Mouse (Mus musculus): ENCODE results near the gene Otx2. TPM values are rescaled to one million over a fixed set of nuclear protein-coding genes. Genes with fewer than 3 reads are reported as not detected.
"Not testable (repeated sequence)": the region's sequence is repeated elsewhere in the genome, so short reads cannot be mapped to it uniquely, and the experiment has no call there.

Otx2 gene
- total RNA-seq, 4 experiments from 2014 or later = 0.63 to 1.6 (median 1.2) TPM

DNA sequence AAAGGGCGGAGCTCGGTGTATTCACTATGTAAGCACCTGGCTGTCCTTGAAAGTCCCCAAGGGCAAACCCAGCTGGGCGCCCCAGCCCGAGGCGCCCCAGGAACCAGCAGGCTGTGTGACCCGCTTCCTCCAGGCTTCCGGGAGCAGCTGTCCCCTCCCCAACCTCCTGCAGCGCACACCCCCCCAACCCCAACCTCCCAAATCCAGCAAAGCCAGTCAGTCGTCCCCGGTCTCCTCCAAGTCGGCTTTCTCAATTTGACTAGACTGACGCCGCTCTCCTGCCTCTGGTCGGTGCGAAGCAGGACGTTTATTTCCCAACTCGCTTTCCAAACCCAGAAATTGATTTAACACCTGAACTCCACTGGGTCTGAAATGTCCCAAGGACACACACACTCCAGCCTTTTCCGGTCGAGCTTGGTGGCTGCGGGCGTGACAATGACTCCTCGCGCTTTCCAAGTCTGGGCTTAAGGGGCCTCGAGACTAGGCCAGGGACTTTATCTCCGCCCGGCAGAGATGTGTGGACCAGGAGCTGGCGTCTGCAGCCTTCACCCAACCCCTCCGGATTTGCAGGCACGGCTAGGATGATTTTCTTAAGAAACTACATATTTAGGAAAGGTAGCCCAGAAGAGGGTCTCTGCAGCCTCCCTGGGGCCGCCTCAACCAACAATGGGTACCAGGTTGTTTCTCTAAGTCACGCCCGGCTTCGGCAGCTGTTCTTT, 18.4 kb downstream of the Otx2 start:
- no peak for DNase-seq (ENCODE audit: low spot score in 2 of 2)

DNA sequence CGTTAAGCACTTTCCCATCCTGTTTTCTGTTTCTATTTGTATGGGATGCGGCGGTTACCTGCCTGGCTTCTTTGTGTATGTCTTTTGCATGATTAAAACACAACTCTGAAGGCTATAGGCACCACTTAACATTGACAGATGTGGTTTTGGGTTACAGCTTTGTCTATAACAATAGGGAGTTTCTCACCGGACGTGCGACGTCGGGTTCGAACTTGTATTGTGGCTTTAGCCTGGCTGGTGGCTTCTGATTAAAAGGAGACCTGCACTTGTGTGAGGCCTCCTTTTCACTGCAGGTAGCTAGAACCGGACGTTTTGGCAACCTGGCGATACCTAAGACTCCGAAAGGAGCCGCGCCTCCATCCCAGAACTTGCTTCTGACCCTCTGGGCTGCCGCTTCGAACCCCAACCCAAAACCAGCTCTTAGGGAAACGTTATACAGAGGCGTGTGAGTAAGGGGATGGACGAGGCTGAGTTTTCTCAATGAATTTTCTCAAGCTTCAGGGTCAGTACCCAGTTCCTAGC, 19.0 kb downstream of the Otx2 start:
- no peak for DNase-seq (ENCODE audit: low spot score in 2 of 2)

DNA sequence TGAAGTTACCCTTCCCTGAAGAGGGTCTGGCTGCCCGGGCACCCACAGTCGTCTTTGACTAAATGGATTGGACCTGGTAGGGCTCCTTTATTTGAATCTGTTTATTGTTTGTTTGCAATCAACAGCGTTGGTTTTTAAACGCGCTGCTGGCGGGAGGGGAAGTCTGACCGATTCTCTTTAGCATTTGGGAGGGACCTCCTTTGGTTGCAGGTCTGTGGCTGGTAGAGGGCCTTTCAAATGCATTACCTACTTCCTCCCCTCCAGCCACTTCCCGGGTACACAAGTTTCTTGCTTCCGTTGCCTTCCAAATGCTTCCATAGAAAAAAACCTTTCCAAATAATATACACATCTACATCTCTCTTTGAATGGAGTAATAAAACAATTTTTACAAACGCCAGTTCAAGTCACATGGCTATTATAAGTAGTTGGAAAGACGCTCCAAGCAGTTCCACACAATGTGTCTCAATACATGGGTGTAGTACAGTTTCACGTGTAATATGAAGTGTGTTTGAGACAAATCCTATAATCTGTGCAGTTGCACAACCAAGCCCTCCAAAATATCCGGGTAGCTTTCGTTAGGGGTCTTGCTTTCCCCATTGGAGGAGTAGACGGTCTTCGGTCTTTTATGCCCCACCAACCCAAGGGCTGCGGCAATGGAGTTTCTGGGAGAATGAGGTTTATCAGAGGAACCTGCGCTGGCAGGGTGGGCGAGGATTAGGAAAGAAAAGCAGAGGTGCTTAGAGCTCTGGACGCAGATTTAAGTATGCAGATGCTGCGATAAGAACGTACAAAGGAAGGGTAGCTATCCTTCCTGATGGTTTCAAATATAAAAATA, 19.7 kb downstream of the Otx2 start:
- DNase-seq (ENCODE audit: low spot score in 2 of 2) = no peak

DNA sequence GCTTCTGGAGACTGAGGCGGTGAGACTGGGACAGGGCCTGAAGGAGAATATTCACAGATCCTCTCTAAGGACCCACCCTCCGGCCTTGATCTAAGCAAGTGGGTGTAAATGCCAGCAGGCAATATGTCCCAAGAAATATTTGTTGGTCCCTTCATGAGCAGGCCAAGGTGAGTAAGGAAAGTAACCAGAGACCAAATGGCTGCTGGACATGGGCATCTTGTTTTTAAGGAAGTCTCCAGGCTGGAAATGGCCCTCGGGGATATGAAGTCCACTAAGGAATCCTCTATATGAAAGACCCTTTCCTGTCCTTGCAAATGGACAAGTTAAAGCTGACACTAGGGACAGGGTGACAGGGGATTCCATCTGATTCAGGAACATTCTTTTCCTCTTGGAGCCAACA, 20.5 kb downstream of the Otx2 start:
- DNase-seq (ENCODE audit: low spot score in 2 of 2) = no peak

DNA sequence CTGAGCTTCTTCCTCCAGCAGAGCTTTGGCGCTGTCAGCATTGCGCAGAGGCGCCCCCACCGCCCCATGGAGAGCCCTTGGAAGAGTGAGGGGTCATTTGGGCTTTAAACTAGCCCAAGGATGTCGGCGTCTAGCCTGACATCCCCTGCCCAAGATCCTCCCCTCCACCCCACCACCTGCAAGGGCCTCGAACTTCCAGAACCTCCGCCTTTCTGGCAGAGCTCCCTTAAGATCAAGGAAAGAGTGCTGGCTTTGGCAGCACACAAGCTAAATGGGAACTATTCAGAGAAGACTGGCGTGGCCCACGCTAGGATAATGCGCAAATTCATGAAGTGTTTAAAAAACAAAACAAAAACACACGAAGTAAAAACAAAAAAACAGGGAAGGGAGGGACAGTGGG, 21.4 kb downstream of the Otx2 start:
- no peak for DNase-seq (ENCODE audit: low spot score in 2 of 2)

DNA sequence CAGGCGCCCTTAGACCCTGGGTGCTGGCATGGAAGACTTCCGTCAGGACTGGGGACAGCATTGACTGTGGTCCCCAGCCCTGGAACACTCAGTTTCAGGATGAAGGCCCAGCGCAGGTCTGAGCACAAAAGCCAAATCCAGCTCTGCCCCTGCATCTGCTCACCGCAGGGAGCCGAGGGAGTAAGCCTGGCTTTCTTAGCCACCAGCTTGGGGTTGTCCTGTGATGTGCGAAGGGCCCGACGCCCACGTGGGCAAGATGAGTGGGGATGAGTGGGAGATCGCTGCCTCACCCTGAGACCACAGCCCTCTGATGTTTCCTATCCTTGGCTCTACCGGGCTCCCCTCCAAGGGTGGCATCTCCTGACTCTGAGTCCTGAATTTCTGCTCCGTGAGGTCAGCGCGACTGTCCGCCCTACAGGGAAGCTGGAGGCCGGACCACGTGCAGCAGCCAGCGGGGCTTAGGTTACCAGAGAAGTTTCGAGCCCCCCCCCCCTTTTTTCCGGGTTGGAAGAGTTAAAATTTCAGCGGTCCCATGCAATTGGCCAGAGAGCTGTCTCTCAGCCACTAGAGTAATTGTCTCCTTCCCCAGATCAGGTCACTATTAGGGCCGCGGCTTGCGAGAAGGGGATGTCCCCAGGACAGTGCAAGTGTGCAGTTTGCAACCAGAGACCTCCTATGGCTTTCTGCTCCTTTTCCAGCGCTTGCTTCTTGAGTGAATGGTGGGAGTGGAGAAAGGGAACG, 22.0 kb downstream of the Otx2 start:
- DNase-seq (ENCODE audit: low spot score in 2 of 2) = no peak

DNA sequence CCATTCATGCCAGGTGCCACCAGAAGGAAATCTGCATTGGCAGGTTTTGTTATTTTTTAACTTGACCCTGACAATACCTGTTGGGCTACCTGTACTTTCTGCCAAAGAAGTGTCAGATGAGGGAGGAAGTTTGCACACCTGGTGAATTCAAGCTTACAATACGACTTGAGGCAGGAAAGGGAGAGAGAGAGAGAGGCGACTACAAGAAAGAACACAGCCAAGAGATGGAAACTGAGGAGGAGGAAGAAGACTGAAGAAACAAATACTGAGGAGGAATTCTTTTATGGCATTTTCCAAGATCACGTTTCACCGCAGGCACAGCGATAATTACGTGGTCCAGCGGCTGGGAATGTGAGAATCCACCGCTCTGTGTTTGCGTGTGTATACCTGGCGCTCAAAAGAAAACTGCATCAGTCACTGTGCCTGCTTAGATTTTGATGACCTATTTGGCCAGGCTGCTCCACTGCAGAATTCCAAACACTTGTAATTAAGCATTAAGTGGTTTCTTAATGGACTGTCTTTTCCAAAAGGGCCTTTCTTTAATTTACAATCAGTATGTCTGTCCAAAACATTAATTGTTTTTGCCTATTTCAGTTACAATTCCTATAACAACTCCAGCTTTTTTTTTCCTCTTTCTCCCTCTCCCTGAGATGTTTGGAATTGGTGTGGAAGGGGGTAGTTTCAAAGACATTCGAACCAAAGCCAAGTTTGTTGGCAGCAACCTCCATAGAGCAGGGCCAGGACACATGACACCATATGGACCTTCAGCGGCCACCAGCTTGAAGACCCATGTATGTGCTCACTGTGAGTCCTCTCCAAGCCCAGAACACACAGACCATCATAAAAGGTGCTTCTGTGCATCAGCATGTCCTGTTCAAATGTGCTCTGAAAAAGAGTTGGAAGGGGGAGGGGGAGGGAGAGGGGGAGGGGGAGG, 31.9 kb downstream of the Otx2 start:
- no peak for DNase-seq (ENCODE audit: low spot score in 2 of 2)

DNA sequence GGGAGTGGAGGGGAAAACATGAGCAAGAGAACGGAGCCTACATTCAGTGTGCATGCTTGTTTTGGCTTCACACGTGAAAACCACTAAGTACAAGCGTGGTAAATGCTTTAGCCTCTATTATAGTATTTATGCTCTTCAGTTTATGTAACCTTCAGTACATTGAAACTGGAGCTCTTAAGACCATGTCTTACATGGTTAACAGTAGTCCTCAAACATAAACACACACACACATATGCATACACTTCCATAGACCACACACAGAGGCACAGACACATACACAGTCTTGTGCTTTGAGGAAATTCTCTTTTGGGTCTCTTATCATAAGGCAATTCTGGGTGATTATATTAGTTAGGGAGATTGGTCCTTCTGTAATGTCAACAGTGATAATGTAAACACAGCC, 40.5 kb downstream of the Otx2 start:
- no peak for DNase-seq (ENCODE audit: low spot score in 2 of 2)

DNA sequence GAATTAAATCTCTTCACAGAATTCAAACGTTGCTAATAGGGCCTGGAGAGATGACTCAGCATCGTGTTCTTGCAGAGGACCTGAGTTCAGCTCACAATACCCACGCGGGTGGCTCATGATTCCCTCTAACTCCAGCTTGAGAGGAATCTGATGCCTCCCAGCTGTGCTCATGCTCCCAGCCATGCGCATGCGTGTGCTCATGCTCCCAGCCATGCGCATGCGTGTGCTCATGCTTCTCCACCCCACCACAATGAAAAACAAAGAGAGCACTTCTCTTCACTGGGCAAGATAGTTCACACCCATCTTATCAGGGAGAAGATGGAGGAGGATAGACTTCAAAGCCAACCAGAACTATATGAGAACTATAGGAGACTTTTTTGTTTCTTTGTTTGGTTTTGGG, 41.3 kb downstream of the Otx2 start:
- no peak for DNase-seq (ENCODE audit: low spot score in 2 of 2)

DNA sequence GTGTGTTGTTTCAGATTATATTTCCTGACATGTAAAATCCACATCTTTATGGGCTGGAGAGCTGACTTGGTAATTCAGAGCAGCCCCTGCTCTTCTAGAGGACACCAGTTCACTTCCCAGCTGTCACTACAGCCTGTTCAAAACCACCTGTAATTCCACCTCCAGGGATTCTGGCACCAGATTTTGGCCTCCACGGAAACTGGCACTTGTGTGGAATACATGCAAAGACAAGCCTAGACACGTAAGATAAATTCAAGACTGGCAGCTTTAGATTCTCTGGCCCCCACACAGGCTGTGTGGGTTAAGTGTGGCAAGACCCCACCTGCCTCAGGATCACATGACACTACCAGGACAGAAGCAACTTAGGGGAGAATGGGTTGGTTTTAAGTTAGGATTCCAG, 42.1 kb downstream of the Otx2 start:
- no peak for DNase-seq (ENCODE audit: low spot score in 2 of 2)

DNA sequence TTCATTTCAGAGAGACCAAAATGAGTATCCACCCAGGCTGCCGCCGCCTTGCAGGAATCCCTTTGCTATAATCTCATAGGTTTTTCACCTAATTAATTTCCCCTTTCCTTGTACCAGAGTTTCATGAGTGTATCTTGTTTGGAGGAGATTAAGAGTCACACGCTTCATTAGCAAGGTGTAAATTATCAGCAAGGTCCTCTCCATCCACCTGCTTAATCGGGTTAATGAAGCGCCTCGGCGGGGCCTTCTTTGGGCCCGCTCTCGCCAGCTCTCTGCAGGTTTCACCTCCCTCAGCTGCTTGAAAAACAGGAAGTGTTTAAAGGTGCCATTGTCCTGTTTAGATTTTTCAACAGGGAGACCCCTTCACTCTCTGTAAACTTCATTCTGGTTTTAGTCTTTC, 44.2 kb downstream of the Otx2 start:
- no peak for DNase-seq (ENCODE audit: low spot score in 2 of 2)

DNA sequence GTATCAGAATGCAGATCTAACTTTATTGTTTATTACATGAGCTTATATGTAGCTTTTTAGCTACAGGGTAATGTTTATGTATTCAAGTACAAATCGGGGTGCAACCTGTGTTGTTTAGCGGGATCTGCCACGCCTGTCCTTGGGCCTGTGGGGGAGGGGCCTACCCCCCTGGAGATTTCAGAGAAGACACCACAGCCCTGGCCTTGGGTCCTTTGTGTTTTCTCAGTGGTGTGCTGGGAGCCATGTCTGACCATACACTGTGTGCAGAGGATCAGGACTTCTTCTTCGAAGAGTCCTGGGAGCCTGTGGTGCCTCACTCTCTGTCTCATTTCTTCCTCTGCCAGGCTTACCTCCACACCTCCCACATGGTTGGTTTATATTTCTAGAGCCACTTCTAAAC, 47.3 kb downstream of the Otx2 start:
- no peak for DNase-seq (ENCODE audit: low spot score in 2 of 2)

DNA sequence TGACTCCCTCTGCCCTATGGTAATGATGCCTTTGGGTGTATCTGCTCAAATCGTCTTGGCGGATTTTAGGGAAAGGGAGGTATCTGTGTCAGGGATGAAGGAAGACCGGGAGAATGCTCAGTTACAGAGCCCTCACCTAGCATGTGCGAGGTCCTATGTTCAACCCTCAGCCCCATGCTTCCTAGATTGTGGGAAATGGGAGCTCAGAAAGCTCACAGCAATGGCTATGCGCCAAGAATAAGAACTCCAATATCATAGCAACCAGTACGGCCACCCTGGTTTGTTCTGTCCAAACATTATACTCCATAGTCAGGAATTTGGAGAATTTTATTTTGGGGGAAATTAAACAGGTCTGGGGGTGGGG, 48.3 kb downstream of the Otx2 start:
- DNase-seq (ENCODE audit: low spot score in 2 of 2) = no peak

DNA sequence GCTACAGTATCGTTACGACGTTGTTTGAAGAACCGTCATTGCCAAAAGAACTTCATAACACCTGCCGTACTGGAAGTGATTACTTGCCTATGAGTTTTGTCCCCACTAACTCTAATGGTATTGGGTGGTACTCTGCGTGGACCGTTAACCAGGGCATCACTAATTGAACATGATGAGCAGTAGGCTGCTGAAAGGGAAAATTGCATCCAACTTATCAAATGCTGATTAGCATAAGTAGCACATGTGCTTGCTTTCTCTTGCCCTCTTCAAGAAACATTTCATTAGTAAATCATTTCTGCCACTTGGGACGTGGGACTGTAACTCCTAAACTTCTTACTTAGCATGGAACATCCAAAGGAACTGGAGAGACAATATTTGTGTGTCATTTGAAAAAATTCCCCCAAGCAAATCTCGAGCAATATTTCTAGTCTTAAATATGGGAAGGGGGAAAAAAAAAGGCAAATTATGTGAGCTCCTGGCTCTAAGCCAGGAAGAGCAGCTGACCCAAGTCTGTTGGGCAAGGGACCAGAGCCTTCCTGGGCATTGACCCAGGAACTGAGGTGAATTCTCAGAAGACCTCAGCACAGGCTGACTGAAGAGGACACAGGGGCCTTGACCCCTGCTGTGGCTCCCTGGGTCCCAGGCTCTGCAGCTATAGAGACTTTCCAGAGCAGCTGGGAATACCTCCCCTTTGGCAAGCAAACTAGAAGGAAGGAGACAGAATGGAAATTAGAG, 48.9 kb downstream of the Otx2 start:
- no peak for DNase-seq (ENCODE audit: low spot score in 2 of 2)

DNA sequence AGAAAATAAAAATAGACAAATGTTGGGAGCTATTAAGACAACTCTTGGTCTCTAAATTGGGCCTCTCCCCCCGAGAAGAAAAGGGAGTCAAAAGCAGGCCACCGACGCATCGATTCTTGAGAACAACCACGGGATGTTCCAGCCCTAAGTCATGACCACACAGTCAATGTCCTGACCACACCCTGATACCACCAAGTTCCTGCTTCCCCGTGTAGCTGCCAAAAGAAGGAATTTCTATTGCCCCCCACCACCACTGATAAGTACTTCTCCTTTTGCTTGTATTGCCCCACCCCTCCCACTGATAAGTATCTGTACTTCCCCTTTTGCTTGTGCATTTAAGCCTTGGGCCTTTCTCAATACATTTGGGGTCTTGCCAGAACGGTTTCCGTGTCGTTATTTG, 50.9 kb downstream of the Otx2 start:
- DNase-seq (ENCODE audit: low spot score in 2 of 2) = not testable (repeated sequence)

DNA sequence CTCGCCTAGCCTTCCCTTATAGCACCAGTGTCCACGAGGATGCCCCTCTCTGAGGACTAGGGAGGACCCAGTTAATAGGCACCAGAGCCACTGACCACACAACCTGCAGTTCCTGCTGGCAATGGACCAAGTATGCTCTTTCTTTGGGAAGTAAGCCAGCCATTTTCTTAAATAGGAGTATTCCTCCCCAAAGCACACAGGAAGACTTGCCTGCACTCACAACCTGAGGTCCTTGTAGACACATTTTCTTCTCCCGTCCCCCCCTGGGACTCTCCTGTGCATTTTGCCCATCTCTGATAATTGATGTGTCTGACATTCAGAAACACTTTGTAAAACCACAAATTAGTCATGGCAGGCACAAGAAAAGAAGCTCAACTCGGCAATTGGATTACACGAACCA, 57.3 kb downstream of the Otx2 start:
- no peak for DNase-seq (ENCODE audit: low spot score in 2 of 2)

DNA sequence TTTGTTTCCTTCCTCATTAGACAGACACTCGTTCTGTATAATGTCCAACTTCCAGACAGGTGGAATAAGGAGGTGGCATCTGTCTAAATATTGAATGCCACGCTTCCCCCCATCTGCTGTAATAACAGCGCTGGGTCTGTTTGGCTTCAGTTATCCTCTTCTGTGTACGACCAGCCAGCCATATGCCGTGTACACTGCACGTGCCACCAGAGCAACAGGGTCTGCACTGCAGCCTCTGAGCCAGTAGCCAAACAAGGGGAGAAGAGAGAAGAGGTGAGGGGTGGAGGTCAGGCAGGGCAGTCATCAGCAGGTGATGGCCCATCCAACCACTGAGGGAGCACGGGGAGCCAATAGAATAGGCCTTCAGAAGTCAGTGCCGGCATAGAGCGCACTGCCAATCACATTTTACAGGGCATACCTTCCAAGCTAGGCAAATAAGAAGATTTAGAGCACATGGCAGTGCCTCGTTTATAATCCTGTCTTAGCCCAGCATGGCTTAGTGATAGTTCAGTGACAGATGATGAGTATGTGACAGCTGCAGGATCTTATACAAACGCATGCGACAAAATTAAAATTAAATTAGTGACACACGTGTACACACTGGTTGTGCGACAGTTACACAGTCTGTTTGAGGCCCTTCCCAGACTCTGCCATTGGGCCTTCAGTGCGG, 64.8 kb downstream of the Otx2 start:
- no peak for DNase-seq (ENCODE audit: low spot score in 2 of 2)
